Mouse (Mus musculus) kidney, postnatal 4 days (tissue): ENCODE results near the gene Klk6.

Experiments
- DNase-seq, 2 experiments: peaks; one replicate each; pipeline ENCODE4 v3.0.0; 2021; ENCODE audit warnings: mixed read lengths in 2 of 2

Klk6 gene

DNA sequence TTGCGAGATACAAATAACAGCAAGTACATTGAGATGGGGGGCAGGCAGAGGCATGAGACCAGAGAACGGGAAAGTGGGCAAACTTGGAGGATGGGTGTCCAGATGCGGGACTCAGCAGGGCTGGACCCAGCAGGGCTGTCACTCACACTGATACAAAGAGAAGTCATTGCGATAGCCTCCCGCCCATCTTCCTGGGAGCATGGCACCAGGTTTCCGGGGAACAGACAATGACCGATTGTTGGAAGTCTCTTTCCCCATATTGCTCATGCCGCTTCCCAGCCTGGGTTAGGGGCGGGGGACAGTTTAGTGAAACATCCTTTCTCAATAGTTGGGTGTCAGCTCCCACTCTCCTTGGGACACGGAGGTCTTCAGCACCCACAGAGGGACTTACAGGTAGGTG lies at the start of gene Klk6:
Klk6 (plus strand) TSS at position 301 of the 400 bp plus-strand sequence.
- DNase-seq = no peak

DNA sequence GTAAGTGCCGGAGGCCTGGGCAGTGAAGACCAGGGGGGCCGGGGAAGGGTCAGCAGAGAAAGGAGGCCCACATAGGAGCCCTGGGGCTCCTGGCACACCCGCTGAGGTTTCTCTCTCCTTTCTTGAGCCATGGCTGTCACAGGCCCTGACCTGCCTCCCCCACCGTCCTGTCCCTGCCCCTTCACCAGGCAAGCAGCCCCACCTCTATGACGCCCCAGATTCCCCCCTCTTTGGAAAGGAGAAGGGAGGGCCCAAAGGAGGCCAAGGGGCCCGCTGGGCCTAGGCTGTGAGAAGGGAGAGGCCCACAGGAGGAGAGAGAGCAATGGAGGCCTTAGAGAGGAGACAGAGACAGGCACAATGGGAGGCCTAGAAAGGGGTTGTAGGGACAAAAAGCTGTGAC lies 49.5 kb upstream of the Klk6 start:
- DNase-seq = no peak

DNA sequence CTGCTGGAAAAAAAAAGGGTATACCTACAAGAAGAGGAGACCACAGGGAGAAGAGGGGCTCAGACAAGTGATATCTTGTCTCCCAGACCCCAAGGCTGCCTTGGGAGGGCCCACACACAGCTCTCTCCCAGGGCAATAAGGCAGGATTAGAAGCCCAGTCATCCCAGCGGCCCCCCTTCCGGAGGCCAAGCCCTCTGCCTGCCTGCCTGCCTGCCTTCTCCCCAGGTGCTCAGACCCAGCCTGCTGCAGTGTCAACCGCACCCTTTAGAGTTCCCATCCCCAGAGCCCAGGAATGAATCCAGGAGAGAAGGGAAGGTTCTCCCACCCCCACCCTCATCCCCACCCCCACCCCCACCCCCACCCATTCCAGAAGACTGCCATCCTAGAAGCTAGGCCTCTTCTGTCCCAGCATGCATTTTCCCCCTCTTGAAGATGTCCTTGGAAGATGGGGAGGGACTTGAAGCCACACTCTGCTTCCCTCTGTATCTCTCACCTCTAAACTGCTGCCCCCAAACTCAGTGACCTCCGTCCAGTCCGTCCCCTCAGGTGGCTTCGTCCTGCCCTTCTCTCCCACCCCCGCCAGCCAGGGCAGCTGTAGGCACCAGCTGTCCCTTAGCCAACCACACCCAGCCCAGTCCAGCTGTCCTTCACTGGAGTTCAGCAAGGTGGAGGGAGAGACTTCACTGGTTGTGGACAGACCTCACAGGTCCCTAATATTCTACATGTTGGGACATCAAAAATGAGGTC lies 48.8 kb upstream of the Klk6 start:
- DNase-seq = no peak

DNA sequence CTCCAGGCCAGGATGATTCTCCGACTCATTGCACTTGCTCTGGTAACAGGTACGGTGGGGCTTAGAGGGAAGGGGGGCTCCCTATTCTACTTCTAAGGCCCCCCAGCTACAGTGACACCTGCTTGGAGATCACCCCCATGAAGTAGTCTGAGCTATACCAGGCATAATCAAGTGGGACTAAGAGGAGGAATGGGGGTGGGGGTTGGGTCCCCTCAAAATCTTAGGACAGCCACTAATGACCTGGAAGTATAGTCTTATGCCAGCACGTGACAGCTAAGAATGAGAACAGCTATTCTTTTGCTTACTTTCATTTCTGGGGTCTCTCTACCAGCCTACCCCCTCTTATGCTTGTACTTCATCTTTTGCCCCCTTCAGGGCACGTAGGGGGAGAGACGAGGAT lies 47.8 kb upstream of the Klk6 start:
- no peak for DNase-seq

DNA sequence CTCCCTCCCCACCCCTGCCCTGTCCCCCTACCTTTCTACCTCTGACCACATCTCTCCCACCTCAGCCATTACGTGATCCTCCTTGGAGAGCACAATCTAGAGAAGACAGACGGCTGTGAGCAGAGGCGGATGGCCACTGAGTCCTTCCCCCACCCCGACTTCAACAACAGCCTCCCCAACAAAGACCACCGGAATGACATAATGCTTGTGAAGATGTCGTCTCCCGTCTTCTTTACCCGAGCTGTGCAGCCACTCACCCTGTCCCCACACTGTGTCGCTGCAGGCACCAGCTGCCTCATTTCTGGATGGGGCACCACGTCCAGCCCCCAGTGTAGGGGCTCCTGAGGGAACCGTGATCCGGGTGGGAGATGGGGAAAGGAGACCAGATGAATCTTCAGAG lies 46.9 kb upstream of the Klk6 start:
- DNase-seq = no peak

DNA sequence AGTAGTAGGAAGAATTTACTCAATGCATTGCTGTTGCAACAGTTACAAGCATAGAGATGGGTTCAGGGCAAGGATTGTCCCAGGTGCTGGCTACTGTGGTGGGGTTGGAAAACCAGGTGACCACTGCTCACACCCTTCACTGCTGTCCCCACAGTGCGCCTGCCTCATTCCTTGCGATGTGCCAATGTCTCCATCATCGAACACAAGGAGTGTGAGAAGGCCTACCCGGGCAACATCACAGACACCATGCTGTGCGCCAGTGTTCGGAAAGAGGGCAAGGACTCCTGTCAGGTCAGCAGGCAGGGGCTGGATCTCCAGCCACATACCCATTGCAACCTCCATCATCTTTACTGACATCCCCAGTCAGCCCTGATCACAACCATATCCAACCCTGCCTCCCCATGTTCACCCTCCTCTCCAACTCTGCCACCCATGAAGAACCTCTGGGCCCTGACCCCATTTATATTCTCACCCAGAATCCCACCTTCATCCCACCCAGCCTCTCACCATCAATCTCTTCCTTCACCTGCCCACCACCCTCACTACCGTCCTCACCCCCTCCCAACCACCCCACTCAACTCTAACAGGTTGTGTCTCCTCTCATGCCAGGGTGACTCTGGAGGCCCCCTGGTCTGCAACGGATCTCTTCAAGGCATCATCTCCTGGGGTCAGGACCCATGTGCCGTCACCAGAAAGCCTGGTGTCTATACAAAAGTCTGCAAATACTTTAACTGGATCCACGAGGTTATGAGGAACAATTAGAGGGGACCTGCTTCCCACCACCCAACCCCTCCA lies 45.9 kb upstream of the Klk6 start:
- DNase-seq = no peak

DNA sequence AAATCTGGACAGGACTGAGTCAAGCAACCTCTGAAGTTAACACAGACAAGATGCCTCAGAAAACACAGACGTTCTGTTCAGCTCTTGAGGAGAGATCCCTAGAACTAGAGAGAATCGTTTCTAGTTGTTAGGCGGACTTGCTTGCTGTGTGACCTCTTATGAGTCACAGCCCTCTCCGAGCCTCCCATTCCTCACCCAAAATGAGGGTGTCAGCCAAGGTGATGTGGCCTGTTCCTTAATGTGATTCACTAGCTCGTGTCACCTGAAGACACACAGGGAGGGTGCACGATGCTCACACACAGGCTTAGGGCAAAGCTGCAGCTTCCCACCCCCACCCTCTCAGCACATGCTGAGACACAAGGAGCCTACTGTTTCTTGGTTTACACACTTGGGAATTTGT lies 44.1 kb upstream of the Klk6 start:
- DNase-seq = no peak

DNA sequence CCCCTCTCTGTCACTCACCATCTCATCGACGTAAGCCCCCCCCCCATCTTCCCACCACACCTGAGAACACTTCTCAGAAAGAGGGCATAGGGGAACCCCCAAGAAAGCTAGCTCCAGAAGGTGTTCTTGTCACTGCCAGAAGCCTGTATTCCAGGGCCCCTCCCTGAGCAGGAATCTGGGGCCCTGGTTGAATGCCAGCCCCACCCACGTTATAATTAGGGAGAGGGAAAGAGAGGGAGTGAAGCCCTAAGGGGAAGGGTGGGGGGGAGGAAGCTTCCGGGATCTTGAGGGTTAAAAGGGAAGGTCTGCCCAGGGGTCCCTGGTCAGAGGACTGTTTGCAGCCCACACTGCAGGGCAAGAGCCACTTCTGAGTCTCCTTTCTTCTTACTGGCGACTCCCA lies 43.6 kb upstream of the Klk6 start, which contains the start of gene Klk10:
Klk10 (plus strand) TSS at position 290 of the 400 bp plus-strand sequence.
- no peak for DNase-seq

DNA sequence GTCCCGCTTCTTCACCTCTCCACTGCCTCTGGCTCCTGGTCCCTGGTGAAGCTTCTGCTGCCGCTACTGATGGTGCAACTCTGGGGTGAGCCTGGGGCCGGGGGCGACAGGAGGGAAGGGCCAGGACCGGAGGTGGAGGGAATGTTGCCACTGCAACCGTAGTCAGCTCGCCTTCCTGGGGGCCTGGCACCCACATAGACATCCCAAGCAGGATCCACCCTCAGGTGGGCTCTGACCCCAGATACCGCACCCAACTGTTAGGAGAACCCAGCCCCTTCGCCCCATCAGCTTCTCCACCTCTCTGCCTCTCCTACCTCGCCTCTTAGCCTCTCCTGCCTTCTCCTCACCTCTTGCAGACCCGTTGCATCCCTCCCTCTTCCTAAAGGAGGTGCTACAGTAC lies 42.8 kb upstream of the Klk6 start:
- no peak for DNase-seq

DNA sequence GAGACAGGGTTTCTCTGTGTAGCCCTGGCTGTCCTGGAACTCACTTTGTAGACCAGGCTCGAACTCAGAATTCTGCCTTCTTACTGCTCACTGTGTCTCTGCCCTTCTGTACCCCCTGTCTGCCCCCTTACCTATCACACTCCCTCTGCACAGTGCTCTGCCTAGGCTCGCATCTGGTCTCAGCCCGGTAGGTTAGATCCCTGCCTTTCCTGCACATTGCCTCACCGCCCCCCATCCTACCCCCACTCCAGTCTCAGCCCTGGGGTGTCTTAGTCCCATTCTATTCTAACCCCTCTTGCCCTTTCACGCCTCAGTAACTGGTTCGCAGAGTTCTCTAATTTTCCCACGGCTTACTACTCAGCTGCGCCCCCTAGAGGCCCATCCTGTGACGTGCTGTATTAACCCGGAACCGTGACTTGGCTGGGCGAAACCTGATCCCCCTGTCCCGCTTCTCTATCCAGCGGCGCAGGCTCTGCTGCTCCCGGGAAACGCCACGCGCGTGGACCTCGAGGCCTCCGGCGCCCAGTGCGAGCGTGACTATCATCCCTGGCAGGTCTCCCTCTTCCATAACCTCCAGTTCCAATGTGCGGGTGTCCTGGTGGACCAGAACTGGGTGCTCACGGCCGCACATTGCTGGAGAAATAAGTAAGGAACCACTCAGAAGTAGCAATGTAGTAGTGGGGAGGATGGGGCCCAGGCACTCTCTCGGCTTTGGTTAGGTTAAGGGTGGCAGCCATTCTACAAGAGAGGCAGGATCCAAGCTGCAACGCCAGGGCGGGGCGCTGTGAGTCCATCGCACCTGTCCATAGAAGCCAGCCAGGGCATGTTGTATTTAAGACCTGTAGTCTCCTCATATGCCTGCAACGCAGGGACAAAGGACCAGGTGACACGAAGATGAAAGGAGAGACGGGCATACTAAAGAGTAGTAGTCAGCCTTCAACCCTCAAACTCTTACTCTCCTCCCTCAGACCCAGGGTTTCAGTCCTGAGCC lies 41.7 kb upstream of the Klk6 start:
- DNase-seq = peak; percentile 92

DNA sequence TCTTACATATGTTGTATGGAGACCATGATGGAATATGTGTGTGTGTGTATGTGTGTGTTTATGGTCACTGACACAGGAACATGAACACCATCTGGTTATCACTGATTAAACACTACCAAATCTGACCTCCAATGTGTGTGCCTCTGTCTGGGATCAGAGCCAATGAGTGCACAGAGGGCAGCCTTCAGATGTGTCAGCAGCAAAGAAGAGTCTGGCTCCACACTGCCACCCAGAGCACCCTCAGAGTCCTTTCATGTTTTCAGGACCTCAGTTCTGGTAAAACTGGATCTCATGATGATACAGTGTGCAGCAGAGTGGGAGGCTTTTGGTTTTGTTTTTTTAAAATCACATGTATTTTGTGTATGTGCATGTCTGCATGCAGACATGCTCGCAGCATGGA lies 39.0 kb upstream of the Klk6 start:
- peak; percentile 48 to 59 for DNase-seq

DNA sequence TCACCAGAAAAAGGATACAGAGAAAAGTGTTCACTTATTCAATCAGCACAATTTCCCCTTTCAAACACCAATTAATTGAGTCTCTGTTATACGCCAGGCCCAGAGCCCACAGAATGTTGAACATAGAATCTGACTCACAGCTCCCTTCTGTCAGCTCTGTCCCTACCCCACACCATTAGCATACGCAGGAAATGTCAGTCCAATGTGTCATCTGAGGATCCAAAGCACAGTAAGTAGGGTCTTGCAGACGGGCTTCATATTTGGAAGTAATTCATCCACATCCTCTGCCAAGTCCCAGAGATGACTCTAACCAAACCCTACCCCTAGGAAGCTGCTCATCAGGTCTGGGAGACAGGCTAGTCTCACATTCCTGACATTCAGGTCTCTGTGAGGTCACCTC lies 36.2 kb upstream of the Klk6 start:
- DNase-seq = no peak

DNA sequence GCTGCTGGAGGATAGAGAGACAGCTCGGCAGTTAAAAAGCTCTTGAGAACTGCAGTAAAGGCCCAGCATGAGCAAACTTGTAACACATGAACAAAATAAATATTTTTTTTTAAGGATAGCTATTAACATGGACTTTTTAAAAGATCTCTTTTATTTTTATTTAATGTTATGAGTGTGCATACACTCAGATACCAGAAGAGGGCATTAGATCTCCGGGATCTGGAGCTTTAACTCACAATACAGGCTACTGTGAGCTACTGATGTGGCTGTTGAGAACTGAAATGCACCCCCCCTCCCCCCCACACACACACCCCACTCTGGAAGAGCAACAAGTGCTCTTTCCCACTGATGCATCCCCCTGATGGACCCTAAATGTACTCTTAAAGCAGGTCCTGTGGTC lies 35.0 kb upstream of the Klk6 start:
- DNase-seq = no peak

DNA sequence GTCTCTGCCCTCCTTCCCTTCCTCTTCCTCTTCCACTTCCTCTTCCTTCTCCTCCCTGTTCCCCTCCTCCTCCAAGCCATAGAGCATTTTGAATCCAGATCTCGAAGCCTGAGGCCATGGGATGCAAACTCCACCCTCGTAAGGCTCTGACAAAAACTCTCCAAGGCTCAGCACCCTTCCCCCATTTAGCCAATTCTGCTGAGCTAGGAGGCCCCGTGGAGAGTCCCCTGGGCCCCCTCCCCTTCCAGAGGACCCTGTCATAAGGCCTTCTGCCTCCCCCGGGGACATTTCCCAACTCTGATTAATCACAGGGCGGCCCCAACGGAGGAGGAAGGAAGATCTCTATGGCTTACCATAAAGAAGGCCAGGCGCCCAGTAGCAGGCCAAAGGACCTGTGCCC lies 32.7 kb upstream of the Klk6 start, which contains the start of gene Klk9:
Klk9 (plus strand) TSS at position 301 of the 400 bp plus-strand sequence.
- DNase-seq = no peak

DNA sequence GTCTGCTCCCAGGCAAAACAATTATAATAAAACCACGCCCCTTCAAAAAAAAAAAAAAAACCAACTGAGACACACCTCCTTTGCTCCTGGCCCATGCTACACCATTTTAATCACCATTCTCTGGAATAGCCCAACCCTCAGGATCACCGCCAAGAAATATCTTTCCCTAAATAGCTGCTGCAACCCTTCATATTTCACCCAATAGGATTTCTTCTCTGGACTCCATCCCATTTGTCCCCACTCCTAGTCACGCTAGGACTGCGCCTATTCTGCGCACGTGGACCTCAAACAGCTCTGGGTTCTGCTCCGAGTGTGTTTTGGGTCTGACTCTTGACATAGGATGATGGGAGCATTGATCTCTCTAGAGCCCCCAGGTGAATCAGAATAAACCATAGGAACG lies 27.9 kb upstream of the Klk6 start:
- DNase-seq = no peak

DNA sequence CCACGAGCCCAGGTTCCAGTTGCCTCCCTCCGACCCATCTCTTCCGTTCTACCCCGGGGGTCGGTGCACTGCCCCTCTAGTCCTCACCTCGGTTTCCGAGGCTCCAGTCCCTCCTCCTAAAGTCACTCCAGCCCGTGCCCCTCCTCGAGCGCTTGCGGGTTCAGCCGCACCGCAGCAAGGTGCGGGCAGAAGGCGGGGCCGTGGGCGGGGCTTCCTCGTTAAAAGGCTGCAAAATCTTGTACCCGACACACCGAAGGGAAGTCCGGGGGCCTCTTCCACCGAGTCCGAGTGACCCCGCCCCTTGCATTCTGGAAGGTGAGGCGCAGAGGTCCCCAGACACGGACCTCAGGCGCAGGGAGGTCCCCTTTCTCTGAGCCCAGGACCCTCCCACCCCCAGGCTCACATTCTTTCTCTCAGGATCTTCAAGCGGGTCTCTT lies 26.9 kb upstream of the Klk6 start, which contains the start of gene Klk8:
Klk8 (plus strand) TSS at position 245 of the 437 bp plus-strand sequence.
- DNase-seq = peak; percentile 57 to 67

DNA sequence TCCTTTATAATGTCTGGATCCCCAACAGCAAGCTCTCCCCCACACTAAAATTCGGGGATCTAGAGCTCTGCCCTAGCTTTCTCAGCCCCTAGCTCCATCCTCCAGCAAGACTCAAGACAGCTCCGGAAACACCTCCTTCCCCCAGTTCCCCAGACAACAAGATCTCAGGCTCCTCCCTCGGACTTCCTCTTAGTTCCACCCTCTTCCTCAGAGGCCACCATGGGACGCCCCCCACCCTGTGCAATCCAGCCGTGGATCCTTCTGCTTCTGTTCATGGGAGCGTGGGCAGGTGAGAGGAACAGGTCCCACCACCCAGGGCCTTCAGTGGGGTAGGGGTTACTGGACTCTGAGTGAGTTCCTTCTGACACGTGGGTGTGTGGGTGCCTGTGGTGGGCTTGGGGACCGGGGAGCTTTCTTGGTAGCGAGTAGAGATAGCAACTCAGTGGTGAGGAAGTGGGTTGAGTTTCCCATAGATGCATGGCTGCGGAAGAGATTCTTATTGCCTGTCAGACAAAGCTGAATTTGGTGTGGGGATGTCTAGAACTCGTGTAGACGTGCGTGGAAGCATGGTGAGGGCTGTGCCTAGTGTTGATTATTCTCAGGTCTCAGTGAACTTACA lies 26.3 kb upstream of the Klk6 start:
- DNase-seq = peak; percentile 25 to 30

DNA sequence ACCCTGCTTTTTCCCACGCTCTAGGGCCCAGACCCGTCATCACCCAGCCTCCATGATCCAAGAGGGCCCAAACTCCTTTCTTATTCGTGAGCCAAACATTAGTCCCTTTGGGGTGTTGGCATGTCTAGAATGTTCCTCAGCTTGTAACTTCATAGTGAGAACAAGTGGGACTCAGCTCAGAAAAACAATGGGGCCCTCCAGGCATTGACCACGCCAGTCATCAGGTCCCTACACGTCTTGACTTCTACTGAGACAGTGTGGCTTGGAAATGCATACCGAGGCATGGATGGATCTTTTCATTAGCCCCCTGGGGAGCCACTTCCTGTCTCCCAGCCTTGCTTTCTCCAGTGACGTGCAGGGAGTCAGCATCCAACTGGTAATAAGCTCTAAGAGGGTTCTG lies 24.4 kb upstream of the Klk6 start:
- DNase-seq = no peak

DNA sequence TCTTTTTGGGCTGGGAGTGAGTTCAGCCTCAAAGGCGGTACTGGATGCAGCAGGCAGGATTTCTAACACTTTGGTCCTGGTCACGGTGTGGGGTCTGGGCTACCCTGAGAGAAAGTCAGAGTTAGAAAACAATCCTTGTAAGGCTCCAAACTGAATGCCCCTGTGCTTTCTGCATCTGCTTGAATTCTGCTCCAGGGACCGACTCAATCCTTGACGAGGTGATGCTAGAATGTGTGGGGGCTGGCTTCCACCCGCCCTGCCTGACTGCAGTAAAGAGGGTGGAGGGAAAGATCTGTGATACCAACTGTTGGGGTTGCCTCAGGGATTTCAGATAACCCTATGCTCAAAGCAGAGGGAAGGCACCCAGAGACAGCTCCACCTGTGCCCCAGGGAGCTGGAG lies 13.3 kb upstream of the Klk6 start, which contains the start of gene Klk7:
Klk7 (plus strand) TSS at position 301 of the 400 bp plus-strand sequence.
- no peak for DNase-seq

DNA sequence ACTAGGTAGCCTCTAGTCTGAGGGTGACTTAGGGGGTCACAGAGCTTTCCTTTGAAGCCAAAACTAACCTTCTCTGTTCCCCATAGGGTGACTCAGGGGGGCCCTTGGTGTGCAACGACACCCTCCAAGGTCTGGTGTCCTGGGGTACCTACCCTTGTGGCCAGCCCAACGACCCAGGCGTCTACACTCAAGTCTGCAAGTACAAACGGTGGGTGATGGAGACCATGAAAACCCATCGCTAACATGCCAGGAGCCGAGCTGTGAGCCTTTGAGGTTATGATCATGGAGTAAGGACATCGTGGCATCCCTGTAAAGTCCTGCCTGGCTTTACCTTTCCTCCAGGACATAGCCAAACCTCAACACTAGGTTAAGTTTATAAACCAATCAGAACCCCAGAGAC lies 9.1 kb upstream of the Klk6 start:
- DNase-seq = no peak

DNA sequence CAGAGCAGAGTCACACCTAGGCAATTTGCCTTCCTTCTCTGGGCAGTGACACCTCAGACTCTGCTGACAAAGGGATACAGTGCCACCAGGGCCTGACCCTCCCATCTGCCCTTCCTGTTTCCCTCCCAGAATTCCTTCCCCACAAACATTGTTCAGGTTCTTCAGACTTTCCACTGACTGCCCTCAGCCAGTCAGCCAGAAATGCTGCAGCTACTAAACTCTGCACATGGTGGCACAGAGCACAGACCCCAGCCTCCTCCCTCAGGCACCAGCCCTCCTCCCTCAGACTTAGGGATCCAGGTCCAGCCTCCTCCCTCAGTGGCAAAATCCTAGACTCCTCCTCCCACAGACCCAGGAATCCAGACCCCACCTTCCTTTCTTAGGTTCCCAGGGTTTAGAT lies 7.6 kb upstream of the Klk6 start:
- no peak for DNase-seq

DNA sequence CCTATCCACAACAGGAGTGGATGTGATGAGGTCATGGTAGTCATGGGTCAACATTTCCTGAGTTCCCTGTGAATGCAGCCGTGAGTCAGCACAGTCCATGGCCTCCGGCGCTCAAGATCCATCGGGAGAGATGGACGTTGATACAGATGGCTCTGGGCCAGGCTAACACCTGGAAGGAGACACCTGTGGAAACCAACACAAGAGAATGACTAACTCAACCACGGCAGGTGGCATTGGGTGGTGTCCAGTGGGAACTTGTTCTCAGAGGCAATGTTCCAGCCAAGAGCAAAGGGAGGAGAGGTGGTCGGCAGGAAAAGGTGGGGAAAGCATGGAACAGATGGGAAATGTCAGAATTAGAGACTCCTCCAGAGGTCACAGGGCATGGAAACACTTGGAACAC lies 2.7 kb upstream of the Klk6 start:
- no peak for DNase-seq
